Mouse (Mus musculus): ENCODE data around the gene Prdx5. TPM values are rescaled to one million over a fixed set of nuclear protein-coding genes. Genes with fewer than 3 reads are reported as not detected.

The Prdx5 gene
- polyA plus RNA-seq, 1 experiment from 2014 or later, result 231 TPM

DNA sequence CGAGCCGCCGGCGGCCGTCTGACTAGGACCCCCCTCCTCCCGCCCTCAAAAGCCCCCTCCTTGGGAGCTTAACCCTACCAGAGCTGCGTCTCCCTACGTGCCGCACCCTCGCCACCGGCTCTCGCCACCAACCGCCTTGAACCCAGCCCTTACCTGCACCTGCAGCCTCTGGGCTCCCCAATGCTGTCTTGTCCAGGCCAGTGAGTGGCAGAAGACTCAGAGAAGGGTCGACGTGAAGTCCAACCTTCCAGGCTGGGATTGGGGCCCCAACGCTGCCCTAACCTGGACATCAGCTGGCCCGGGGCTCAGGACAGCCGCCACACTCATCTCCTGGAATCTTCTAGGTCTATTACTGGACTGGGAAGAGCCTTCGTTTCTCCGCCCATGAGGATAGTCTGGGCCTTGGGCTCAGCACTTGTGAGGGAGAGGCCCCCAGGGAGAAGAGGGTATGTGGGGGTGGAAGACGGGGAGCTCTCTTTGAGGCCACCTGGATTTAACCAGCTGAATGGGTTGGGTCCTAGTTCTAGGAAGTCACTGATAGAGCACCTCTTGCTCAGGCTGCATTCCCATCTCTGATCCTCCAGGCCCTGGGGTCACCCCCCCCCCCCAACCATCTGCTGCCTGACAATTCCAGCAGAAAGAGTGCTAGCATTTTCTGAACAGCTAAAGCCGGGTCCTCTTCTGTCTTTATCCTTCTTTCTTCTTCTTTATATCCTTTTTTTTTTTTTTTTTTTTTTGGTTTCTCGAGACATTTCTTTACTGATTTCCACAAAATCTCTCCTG is 24.5 kb upstream of the Prdx5 start, which contains the start of gene Kcnk4:
Kcnk4 (minus strand) TSS at position 321 of the 783 bp plus-strand sequence.
- Histone ChIP-seq H3K27ac (replicated peaks) (no peak within 1 kb of the TSS), H3K9ac (replicated peaks) (peak within 1 kb of the TSS; percentile 52), H3K27me3 (peaks cover 64% of the 10 kb centered on the region), H3K4me2 (replicated peaks) (peak within 1 kb of the TSS; percentile 68), H3K4me1 (peaks cover 28% of the 10 kb centered on the region), H3K4me3 (peak within 1 kb of the TSS; percentile 45), H3K9me3 (no peaks in the 10 kb centered on the region), H3K36me3 (no peaks in the 10 kb centered on the region)
- WGBS, result 8% methylated on average over 22 of the region's 23 CpGs
- no peak for ATAC-seq (replicated peaks)

DNA sequence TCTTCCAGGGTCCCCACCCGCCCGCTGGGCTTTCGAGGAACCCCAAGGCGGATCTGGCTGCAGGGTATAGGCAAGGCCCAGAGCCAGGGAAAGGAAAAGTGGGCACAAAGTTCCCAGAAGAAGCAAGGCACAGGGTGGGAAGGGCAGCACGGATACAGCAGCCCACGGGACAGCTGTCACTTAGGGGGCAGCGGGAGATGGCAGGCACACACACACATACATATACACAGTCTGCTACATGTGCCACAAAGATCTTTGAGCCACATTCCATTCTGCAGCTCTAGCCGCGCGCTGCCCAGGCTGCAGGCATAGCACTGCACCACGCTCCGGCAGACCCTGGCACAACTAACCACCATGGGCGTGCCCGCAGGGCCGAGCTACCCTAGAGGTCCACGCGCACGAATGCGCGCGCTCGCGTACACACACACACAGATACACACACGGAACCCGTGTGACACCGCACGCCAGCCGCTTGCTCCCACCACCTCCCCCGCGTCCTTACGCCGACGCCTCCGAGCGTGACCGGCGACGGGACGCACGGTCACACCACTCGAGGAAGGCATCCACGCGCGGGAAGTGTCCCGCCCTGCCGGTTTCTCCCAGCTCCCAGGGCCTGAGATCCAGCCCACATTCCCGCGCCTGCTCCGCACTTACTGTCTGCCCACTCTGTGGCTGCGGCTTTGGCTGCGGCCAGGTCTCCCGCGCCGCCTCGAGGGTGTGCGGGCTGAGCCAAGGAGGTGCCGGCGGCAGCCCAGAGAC is 23.7 kb upstream of the Prdx5 start:
- H3K9me3 ChIP-seq, result no peaks in the 10 kb centered on the region
- WGBS, result 3% methylated on average over 56 of the region's 58 CpGs
- no peaks in the 10 kb centered on the region for H3K36me3 ChIP-seq
- H3K27ac ChIP-seq (replicated peaks), result no peak overlapping the region
- peak overlapping the region; percentile 68 for H3K4me2 ChIP-seq (replicated peaks)
- peak overlapping the region; percentile 45 for H3K4me3 ChIP-seq
- ATAC-seq (replicated peaks), result peak; percentile 57
- peaks cover 72% of the 10 kb centered on the region for H3K27me3 ChIP-seq
- peaks cover 21% of the 10 kb centered on the region for H3K4me1 ChIP-seq
- H3K9ac ChIP-seq (replicated peaks), result peak overlapping the region; percentile 52

DNA sequence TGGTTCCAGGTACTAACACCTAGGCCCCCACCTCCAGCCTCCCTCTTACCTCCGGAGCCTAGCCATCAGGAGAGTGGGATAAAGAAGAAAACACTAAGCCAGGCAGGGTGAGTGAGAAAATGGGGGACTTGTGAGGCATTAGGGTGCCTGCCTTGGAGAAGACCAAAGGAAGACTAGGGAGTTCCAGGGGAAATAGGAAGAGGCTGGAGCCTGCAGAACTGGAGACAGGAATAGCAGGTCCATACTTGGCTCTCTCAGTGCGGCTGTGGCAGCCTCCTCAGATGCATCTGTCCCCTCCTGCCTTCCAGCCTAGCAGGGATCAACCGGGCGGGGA is 23.2 kb upstream of the Prdx5 start:
- WGBS, result 25% methylated on average over 4 of the region's 4 CpGs
- no peak overlapping the region for H3K27ac ChIP-seq (replicated peaks)
- H3K27me3 ChIP-seq, result peaks cover 77% of the 10 kb centered on the region
- H3K4me3 ChIP-seq, result peak overlapping the region; percentile 45
- ATAC-seq (replicated peaks), result no peak
- no peaks in the 10 kb centered on the region for H3K9me3 ChIP-seq
- no peak overlapping the region for H3K9ac ChIP-seq (replicated peaks)
- H3K4me2 ChIP-seq (replicated peaks), result peak overlapping the region; percentile 68
- H3K4me1 ChIP-seq, result peaks cover 16% of the 10 kb centered on the region
- no peaks in the 10 kb centered on the region for H3K36me3 ChIP-seq

DNA sequence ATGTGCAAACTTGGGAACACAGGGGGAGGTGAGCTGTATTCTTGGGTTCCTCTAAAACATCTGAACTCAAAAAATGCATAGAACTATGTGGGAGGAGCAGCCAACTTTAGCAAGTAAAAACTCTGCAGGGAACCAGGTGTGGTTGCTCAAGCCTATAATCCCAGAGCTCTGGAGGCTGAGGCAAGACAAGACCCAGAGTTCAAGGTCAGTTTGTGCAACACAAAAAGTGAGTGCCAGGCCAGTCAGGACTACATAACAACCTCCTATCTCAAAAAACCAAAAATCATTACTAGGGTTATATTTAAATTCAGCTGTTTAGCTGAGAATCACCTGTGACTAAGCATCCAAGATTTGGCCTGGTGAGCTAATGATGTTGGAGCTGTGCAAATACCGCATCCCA is 22.1 kb upstream of the Prdx5 start:
- H3K4me3 ChIP-seq, result no peak overlapping the region
- H3K9me3 ChIP-seq, result no peaks in the 10 kb centered on the region
- H3K4me1 ChIP-seq, result peaks cover 16% of the 10 kb centered on the region
- no peak overlapping the region for H3K27ac ChIP-seq (replicated peaks)
- no peak overlapping the region for H3K9ac ChIP-seq (replicated peaks)
- H3K27me3 ChIP-seq, result peaks cover 88% of the 10 kb centered on the region
- 31% methylated on average over 1 of the region's 1 CpGs for WGBS
- H3K36me3 ChIP-seq, result no peaks in the 10 kb centered on the region
- no peak overlapping the region for H3K4me2 ChIP-seq (replicated peaks)
- ATAC-seq (replicated peaks), result no peak

DNA sequence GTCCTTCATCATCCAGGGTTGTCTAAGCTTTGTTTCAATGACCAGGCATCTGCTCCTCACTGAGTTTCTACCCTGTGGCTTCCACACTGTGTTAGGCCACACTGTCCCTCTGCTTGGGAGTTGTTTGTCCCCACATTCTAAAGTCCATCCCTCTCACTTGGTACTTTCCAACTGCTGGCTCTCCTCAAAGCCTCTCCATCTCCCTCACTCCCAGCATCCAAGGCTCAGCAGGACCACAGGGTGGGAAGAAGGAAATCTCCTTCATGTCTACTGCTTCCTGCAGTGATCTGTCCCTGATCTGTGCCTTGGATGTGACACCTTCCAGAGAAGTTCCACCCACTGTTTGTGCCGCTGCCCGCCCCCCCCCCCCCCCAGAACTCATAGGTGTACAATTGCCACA is 21.1 kb upstream of the Prdx5 start:
- peaks cover 94% of the 10 kb centered on the region for H3K27me3 ChIP-seq
- H3K9ac ChIP-seq (replicated peaks), result no peak overlapping the region
- H3K36me3 ChIP-seq, result no peaks in the 10 kb centered on the region
- 8% methylated on average over 2 of the region's 2 CpGs for WGBS
- H3K9me3 ChIP-seq, result no peaks in the 10 kb centered on the region
- H3K4me2 ChIP-seq (replicated peaks), result no peak overlapping the region
- peaks cover 21% of the 10 kb centered on the region for H3K4me1 ChIP-seq
- no peak overlapping the region for H3K4me3 ChIP-seq
- H3K27ac ChIP-seq (replicated peaks), result no peak overlapping the region
- ATAC-seq (replicated peaks), result no peak

DNA sequence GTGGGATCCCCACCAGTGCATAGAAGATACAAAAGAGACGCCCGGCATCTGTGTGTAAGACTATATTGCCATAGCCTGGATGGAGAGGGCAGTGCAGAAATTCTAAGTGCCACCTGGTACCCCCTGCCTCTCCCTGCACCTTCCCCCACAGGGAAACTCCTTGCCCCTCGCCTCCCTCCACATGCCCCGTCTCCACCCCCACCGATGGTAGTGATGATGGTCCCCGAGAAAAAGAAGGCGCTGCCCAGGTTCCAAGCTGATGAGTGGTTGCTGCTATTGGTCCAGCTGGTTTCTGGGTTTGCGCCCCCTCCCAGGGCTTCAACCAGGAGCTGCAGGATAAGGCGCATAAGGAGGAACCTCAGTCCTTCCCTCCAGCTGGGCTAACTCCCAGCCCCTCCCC is 18.2 kb upstream of the Prdx5 start:
- peaks cover 16% of the 10 kb centered on the region for H3K4me1 ChIP-seq
- no peaks in the 10 kb centered on the region for H3K9me3 ChIP-seq
- no peak overlapping the region for H3K4me2 ChIP-seq (replicated peaks)
- H3K36me3 ChIP-seq, result no peaks in the 10 kb centered on the region
- ATAC-seq (replicated peaks), result no peak
- WGBS, result 12% methylated on average over 9 of the region's 9 CpGs
- no peak overlapping the region for H3K9ac ChIP-seq (replicated peaks)
- H3K27ac ChIP-seq (replicated peaks), result no peak overlapping the region
- H3K4me3 ChIP-seq, result no peak overlapping the region
- H3K27me3 ChIP-seq, result peaks cover 93% of the 10 kb centered on the region

DNA sequence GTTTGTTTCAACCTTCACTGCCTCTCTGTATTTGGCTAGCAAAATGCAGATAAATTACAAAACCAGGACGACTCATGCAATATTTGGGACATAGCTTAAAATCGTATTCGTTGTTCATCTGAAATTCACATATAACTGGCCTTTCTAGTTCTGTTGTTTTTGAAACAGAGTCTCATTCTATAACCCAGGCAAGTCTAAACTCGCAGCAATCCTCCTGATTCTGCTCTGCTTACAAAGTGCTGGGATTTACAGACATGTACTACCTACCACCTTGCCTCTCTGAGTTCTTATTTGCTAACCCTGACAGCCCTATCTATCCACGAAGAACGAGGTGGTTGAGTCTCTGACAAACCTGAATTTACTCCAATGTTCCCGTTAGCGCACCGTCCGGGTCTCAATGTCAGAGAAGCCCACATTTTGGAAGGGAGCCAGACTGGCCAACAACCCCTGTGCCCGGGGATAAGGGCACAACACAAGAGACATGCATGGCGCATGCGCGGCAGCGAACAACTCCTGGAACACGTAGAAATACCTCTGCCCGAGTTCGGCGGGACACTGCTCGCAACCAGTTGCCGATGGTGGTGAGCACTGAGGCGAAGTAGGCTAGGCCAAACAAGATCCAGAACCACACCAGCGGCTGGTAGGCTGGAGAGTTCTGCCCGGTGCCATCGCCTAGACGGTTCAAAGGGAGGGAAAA is 16.8 kb upstream of the Prdx5 start:
- Histone ChIP-seq H3K27ac (replicated peaks) (no peak overlapping the region), H3K27me3 (peaks cover 85% of the 10 kb centered on the region), H3K9ac (replicated peaks) (no peak overlapping the region), H3K36me3 (no peaks in the 10 kb centered on the region), H3K9me3 (no peaks in the 10 kb centered on the region), H3K4me3 (peak overlapping the region; percentile 19), H3K4me1 (peaks cover 25% of the 10 kb centered on the region), H3K4me2 (replicated peaks) (peak overlapping the region; percentile 31)
- WGBS, result 8% methylated on average over 26 of the region's 26 CpGs
- ATAC-seq (replicated peaks), result no peak

DNA sequence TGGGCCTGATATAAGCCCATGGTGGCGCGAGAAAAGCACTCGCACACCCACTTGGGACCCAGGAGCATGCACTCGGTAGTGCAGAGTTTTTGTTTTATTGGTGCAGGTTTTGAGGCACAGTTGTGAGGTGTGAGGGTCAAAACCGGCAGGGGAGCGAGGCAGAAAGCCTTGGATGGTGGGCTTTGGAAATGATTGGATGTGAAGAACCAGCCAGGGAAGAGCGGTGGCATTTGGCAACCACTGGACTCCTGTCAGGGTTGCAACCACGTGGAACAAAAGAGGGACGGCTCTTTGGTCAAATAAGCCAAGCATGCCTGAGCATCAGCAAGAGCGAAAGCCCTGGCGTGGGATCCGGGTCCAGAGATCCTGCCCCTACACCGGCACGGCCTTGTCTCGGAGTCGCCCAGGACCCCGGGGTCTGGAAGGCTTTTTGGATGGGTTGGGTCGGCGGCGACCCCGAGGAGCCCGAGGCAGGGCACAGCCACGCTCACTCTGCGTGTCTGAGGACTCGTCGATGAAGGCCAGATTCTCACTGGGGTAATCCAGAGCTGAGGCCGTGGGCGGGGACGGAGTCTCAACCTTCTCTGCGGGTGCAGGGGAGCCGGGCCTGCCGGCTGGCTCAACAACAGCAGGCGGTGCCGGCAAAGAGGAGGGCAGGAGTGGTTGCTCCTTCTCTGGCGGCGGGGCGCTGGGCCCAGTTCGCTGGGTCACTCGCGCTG is 15.9 kb upstream of the Prdx5 start:
- Histone ChIP-seq H3K27ac (replicated peaks) (no peak overlapping the region), H3K4me1 (peaks cover 29% of the 10 kb centered on the region), H3K27me3 (peaks cover 75% of the 10 kb centered on the region), H3K36me3 (no peaks in the 10 kb centered on the region), H3K4me3 (no peak overlapping the region), H3K4me2 (replicated peaks) (no peak overlapping the region), H3K9ac (replicated peaks) (no peak overlapping the region), H3K9me3 (no peaks in the 10 kb centered on the region)
- WGBS, result 7% methylated on average over 37 of the region's 40 CpGs
- ATAC-seq (replicated peaks), result no peak

DNA sequence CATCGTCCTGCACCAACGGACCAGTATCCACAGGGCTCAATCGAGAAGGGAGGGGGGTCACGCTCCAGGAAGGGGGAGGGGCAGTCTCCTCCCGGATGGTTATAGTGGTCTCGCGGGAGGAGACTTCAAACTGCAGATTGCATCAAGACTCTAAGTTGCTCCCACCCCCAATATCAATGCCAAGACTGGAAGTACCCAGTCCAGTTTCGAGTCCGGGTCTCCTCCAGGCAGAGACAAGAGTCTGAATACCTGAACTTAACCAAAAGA is 15.3 kb upstream of the Prdx5 start, which contains the start of gene Catsperz:
Catsperz (minus strand) TSS at position 74 of the 267 bp plus-strand sequence.
- H3K9me3 ChIP-seq, result no peaks in the 10 kb centered on the region
- H3K4me2 ChIP-seq (replicated peaks), result no peak within 1 kb of the TSS; the same call in 1 of the 2 replicates
- peaks cover 71% of the 10 kb centered on the region for H3K27me3 ChIP-seq
- no peak for ATAC-seq (replicated peaks)
- no peak within 1 kb of the TSS for H3K9ac ChIP-seq (replicated peaks)
- H3K27ac ChIP-seq (replicated peaks), result no peak within 1 kb of the TSS
- H3K4me3 ChIP-seq, result no peak within 1 kb of the TSS
- 3% methylated on average over 9 of the region's 9 CpGs for WGBS
- H3K4me1 ChIP-seq, result peaks cover 34% of the 10 kb centered on the region
- H3K36me3 ChIP-seq, result no peaks in the 10 kb centered on the region

DNA sequence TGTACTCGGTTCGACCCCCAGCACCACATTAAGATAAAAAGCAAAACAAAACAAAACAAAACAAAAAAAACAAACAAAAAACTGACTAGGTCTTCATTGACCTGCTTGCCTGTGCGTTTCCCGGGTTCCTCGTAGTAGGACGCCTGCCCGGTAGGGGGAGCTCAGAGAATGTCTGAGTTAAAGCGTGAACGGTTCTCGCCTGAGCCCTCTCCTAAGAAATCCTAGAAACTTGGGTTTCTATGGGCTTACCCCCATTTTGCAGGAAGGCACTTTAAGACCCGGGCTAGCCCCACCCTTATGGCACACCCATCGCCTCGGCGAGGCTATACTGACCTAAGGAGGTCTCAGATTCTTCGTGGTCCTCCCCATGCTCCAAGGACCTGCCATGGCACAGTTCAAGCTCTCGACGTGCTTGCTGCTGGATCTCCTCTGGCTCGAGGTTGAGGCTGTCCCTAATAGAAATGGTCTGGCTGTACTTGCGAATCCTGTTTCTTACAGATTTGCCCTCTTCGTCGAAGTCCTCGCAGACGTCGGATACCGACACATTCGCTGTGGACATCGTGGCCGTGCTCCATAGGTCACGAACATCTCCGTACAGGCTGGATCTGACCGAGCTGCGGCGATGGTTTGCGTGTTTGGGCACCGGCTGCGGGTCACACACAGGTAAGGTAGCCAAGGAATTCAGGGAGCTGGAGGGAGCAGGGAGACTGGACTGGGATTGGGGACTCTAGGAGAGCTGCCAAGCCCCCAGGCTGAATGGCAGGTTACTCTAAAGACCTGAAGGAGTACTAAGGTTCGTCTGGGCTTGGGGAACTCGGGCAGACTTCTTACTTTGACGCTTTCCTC is 14.8 kb upstream of the Prdx5 start:
- no peak for ATAC-seq (replicated peaks)
- H3K36me3 ChIP-seq, result no peaks in the 10 kb centered on the region

More for the DNA sequence above, 14.8 kb upstream of the Prdx5 start:
- Histone ChIP-seq H3K27me3 (peaks cover 68% of the 10 kb centered on the region), H3K27ac (replicated peaks) (no peak overlapping the region), H3K9me3 (no peaks in the 10 kb centered on the region), H3K4me2 (replicated peaks) (no peak overlapping the region; the same call in 1 of the 2 replicates), H3K4me3 (no peak overlapping the region), H3K9ac (replicated peaks) (no peak overlapping the region), H3K4me1 (peaks cover 39% of the 10 kb centered on the region)
- 3% methylated on average over 39 of the region's 39 CpGs for WGBS
